Mouse (Mus musculus) lung, postnatal 14 days (tissue): Measurements from ENCODE around the gene Ldhc.
A peak's percentile ranks its signal among the peaks of the same experiment; 100 is the strongest.
"Not testable (repeated sequence)": the region's sequence is repeated elsewhere in the genome, so short reads cannot be mapped to it uniquely, and the experiment has no call there.

ENCODE experiments used
- DNase-seq: peaks from one replicate; pipeline ENCODE4 v3.0.0; 2021

Gene Ldhc

GRCm38 (mm10) chr7:46843576-46843975 lies 17.4 kb upstream of the Ldhc start:
- DNase-seq = peak; percentile 19

GRCm38 (mm10) chr7:46845211-46845977 lies 15.6 kb upstream of the Ldhc start:
- peak; percentile 97 for DNase-seq

- DNase-seq = peak; percentile 41
These were observed 15.0 kb upstream of the Ldhc start for GRCm38 (mm10) chr7:46845978-46846485.

- peak; percentile 47 for DNase-seq
These were observed 14.3 kb upstream of the Ldhc start for GRCm38 (mm10) chr7:46846486-46847244.

GRCm38 (mm10) chr7:46849287-46849686 lies 11.7 kb upstream of the Ldhc start:
- DNase-seq = no peak

GRCm38 (mm10) chr7:46851026-46851425 lies 10.0 kb upstream of the Ldhc start:
- DNase-seq = no peak

- no peak for DNase-seq
These were observed 8.3 kb upstream of the Ldhc start for GRCm38 (mm10) chr7:46852666-46853065.

GRCm38 (mm10) chr7:46853365-46853764 lies 7.6 kb upstream of the Ldhc start:
- DNase-seq = no peak

GRCm38 (mm10) chr7:46855866-46856560 lies 5.0 kb upstream of the Ldhc start:
- no peak for DNase-seq

- DNase-seq = no peak
These were observed 3.6 kb upstream of the Ldhc start for GRCm38 (mm10) chr7:46857436-46857835.

GRCm38 (mm10) chr7:46859031-46859430 lies 2.0 kb upstream of the Ldhc start:
- DNase-seq = no peak

- no peak for DNase-seq
These were observed 11.0 kb downstream of the Ldhc start for GRCm38 (mm10) chr7:46871988-46872387.

- DNase-seq = no peak
These were observed 15.8 kb downstream of the Ldhc start for GRCm38 (mm10) chr7:46876841-46877240.

- DNase-seq = no peak
These were observed 16.3 kb downstream of the Ldhc start for GRCm38 (mm10) chr7:46877255-46877654.

- no peak for DNase-seq
These were observed 18.8 kb downstream of the Ldhc start for GRCm38 (mm10) chr7:46879851-46880250.

- DNase-seq = no peak
These were observed 20.0 kb downstream of the Ldhc start for GRCm38 (mm10) chr7:46880992-46881391.

- DNase-seq = not testable (repeated sequence)
These were observed 20.9 kb downstream of the Ldhc start for GRCm38 (mm10) chr7:46881941-46882340.

- no peak for DNase-seq
These were observed 22.3 kb downstream of the Ldhc start for GRCm38 (mm10) chr7:46883304-46883703.

GRCm38 (mm10) chr7:46895511-46895910 lies 34.5 kb downstream of the Ldhc start:
- DNase-seq = no peak

- DNase-seq = no peak
These were observed 38.3 kb downstream of the Ldhc start for GRCm38 (mm10) chr7:46899343-46899742.

GRCm38 (mm10) chr7:46911250-46911649 lies 50.2 kb downstream of the Ldhc start:
- no peak for DNase-seq

- DNase-seq = no peak
These were observed 55.4 kb downstream of the Ldhc start for GRCm38 (mm10) chr7:46916376-46916775.

- no peak for DNase-seq
These were observed 57.8 kb downstream of the Ldhc start for GRCm38 (mm10) chr7:46918678-46919371.
